Mouse (Mus musculus) G1E (cell line): ENCODE data around the gene Ptpn18.

Experiments
- CTCF ChIP-seq: IDR thresholded peaks from 2 replicates; pipeline ENCODE4 v1.5.1; 2012; ENCODE audit warnings: low read depth, low read length, inconsistent platforms, mixed read lengths
- GATA1 ChIP-seq: IDR thresholded peaks from 2 replicates; pipeline ENCODE4 v1.6.1; 2012; ENCODE audit warnings: borderline replicate concordance, low read length, inconsistent platforms, mixed read lengths
- GATA2 ChIP-seq: IDR thresholded peaks from 2 replicates; pipeline ENCODE4 v1.6.1; 2012; ENCODE audit warnings: low read depth, low read length, inconsistent platforms, borderline replicate concordance
- POLR2AphosphoS5 ChIP-seq: IDR thresholded peaks from 2 replicates; pipeline ENCODE4 v1.6.1; 2012; ENCODE audit warnings: low read depth, low read length, inconsistent platforms; ENCODE audit not compliant: insufficient replicate concordance
- TAL1 ChIP-seq: conservative IDR thresholded peaks from 2 replicates; pipeline ENCODE4 v1.6.1; 2012; ENCODE audit warnings: low read depth, low read length, inconsistent platforms, mixed read lengths

- TF ChIP-seq CTCF (no peak), GATA1 (no peak), POLR2AphosphoS5 (no peak), TAL1 (no peak), GATA2 (no peak)
Measured at GRCm38 (mm10) chr1:34518259-34518658, 58.7 kb downstream of the Ptpn18 start.
